In the genomic region with DNA sequence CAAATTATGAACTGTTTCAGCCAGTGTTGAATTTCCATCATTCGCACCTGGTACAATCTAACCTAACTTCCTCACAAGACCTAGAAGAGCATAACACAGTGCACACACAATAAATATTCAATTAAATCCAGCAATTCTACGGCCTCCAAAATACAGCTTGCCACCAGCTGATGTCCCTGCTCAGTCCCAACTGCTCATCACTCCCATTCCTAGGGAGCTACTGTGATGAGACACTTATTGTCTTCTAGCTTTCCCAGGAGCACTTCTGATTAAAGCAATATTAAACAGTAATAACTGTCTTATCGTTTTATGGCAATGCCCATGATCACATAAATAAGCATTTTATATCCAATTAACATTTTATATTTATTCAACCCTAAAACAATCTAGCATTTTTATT, we compare ENCODE assay signal across 19 mouse cellular contexts. TPM values are rescaled to one million over a fixed set of nuclear protein-coding genes. Genes with fewer than 3 reads are reported as not detected.
DNase-seq lines count a peak whose midpoint lies in the region; ATAC-seq lines count a peak whose summit lies in the region.
"Had no signal": no experiment of that assay in that cellular context is flagged by ENCODE, and none has a peak within 500 bp of the region (broad histone marks: within the 10 kb centered on the region; RNA-seq: fewer than 3 reads in every experiment).

No protein-coding gene starts in this region.

- H3K4me2 ChIP-seq in neural tube, embryonic 13.5 days: no peak overlapping the region
- no peak overlapping the region for H3K4me2 ChIP-seq in neural tube, embryonic 15.5 days
- no peak overlapping the region for H3K4me2 ChIP-seq in neural tube, embryonic 14.5 days (ENCODE audit: low read depth, low read length)

- no peaks in the 10 kb centered on the region for H3K9me3 ChIP-seq in neural tube, embryonic 13.5 days
- no peaks in the 10 kb centered on the region for H3K9me3 ChIP-seq in neural tube, embryonic 15.5 days (replicated peaks)
- no peaks in the 10 kb centered on the region for H3K9me3 ChIP-seq in neural tube, embryonic 14.5 days (ENCODE audit: control insufficient read depth, low read length)

- 62% methylated on average over 3 of the region's 3 CpGs for WGBS in neural tube, embryonic 13.5 days
- WGBS in neural tube, embryonic 15.5 days: 51% methylated on average over 3 of the region's 3 CpGs
- 56% methylated on average over 3 of the region's 3 CpGs for WGBS in neural tube, embryonic 14.5 days

- no peaks in the 10 kb centered on the region for H3K36me3 ChIP-seq in neural tube, embryonic 13.5 days
- no peaks in the 10 kb centered on the region for H3K36me3 ChIP-seq in neural tube, embryonic 15.5 days
- no peaks in the 10 kb centered on the region for H3K36me3 ChIP-seq in neural tube, embryonic 14.5 days (ENCODE audit: control insufficient read depth, insufficient read depth, low read length)
- H3K36me3 ChIP-seq: G1E had no signal

- peaks cover 16% of the 10 kb centered on the region for H3K4me1 ChIP-seq in neural tube, embryonic 13.5 days (replicated peaks)
- H3K4me1 ChIP-seq in neural tube, embryonic 15.5 days: peaks cover 10% of the 10 kb centered on the region
- no peaks in the 10 kb centered on the region; the same call in 1 of the 2 replicates for H3K4me1 ChIP-seq in neural tube, embryonic 14.5 days (ENCODE audit: control insufficient read depth, insufficient read depth, low read length)

- DNase-seq in neural tube, embryonic 10.5 days (ENCODE audit: extremely low spot score, low spot score): no peak
- DNase-seq: adrenal gland, adult 2 months; adrenal gland, adult 8-10 months; adrenal gland, postnatal 10 days; adrenal gland, postnatal 14 days; adrenal gland, postnatal 25 days; adrenal gland, postnatal 36 days; B cell, adult 2 months; cerebellum, adult 11 months; cerebellum, adult 11-12 months; cerebellum, adult 18-20 months had no signal

- ATAC-seq in neural tube, embryonic 13.5 days (ENCODE audit: low read depth): peak; percentile 69
- ATAC-seq in neural tube, embryonic 15.5 days (ENCODE audit: low FRiP score): no peak
- ATAC-seq in neural tube, embryonic 14.5 days (ENCODE audit: low read depth): peak; percentile 56; the same call in 1 of the 2 replicates
- ATAC-seq: activated CD4-positive, CD25-positive, alpha-beta regulatory T cell, adult 4 months; CD4-positive, CD25-positive, alpha-beta regulatory T cell, adult 4 months; Patski had no signal

- H3K27ac ChIP-seq in neural tube, embryonic 13.5 days (replicated peaks): no peak overlapping the region
- no peak overlapping the region for H3K27ac ChIP-seq in neural tube, embryonic 15.5 days (replicated peaks)
- no peak overlapping the region for H3K27ac ChIP-seq in neural tube, embryonic 14.5 days (ENCODE audit: low read depth, low read length)

- no peaks in the 10 kb centered on the region for H3K27me3 ChIP-seq in neural tube, embryonic 13.5 days
- H3K27me3 ChIP-seq in neural tube, embryonic 15.5 days (replicated peaks): no peaks in the 10 kb centered on the region
- H3K27me3 ChIP-seq in neural tube, embryonic 14.5 days (ENCODE audit: control insufficient read depth, insufficient read depth, low read length): no peaks in the 10 kb centered on the region
- H3K27me3 ChIP-seq: CH12.LX, Patski had no signal

- no peak overlapping the region for H3K4me3 ChIP-seq in neural tube, embryonic 13.5 days
- H3K4me3 ChIP-seq in neural tube, embryonic 15.5 days (replicated peaks): no peak overlapping the region
- H3K4me3 ChIP-seq in neural tube, embryonic 14.5 days (ENCODE audit: low read depth, low read length): no peak overlapping the region

- H3K9ac ChIP-seq in neural tube, embryonic 13.5 days: no peak overlapping the region
- no peak overlapping the region for H3K9ac ChIP-seq in neural tube, embryonic 15.5 days (replicated peaks)
- H3K9ac ChIP-seq in neural tube, embryonic 14.5 days (replicated peaks; ENCODE audit: low read depth, low read length): no peak overlapping the region

RNA-seq across cellular contexts. Expression of a gene that starts 55.6 kb away (rescaled TPM):
- 16.7 and 17.0 TPM in 2 replicates for polyA plus RNA-seq in neural tube, embryonic 13.5 days (2015; fragmentation: Nextera tagmentation; extraction: Ambion mirVana)
- 16.6 and 18.8 TPM in 2 replicates for polyA plus RNA-seq in neural tube, embryonic 15.5 days (2015; fragmentation: Nextera tagmentation; extraction: Ambion mirVana)
- polyA plus RNA-seq in neural tube, embryonic 14.5 days (2014; fragmentation: Nextera tagmentation; extraction: Ambion mirVana): 25.1 and 25.2 TPM in 2 replicates
- polyA plus RNA-seq: activated CD4-positive, CD25-positive, alpha-beta regulatory T cell, adult 4 months; CD4-positive, CD25-positive, alpha-beta regulatory T cell, adult 4 months; G1E had no signal
